Mouse (Mus musculus): ENCODE measurements around the gene Gm5936.
"Not testable (repeated sequence)": the region's sequence is repeated elsewhere in the genome, so short reads cannot be mapped to it uniquely, and the experiment has no call there.

The Gm5936 gene

GRCm38 (mm10) chrX:74836842-74837522, at the start of gene Gm5936:
Gm5936 (plus strand) TSS chrX:74837196.
- not testable (repeated sequence) for DNase-seq (ENCODE audit: low spot score in 2 of 2)

- not testable (repeated sequence) for DNase-seq (ENCODE audit: low spot score in 2 of 2)
Measured at GRCm38 (mm10) chrX:74856104-74856503, 19.1 kb downstream of the Gm5936 start.

GRCm38 (mm10) chrX:74880123-74880522, 43.1 kb downstream of the Gm5936 start:
- peak in 1 of 2 experiments; percentile 11 for DNase-seq (ENCODE audit: low spot score in 2 of 2)
